Mouse (Mus musculus) lung, embryonic 15.5 days (tissue): Measurements from ENCODE around the gene Shank1. TPM values are rescaled to one million over a fixed set of nuclear protein-coding genes. Genes with fewer than 3 reads are reported as not detected.

Experiments used
- ATAC-seq: fragments of 200-750 bp; cut with Nextera tagmentation; 2 replicates; pipeline ENCODE4 v1.8.0; 2017; ENCODE audit warnings: moderate number of reproducible peaks, borderline replicate concordance; ENCODE audit not compliant: low FRiP score, low TSS enrichment; ENCODE audit errors: extremely low read depth
- H3K27ac ChIP-seq: fragments of 300-500 bp; sonication (generic); 2 replicates; pipeline ENCODE4 v1.5.1; 2015; ENCODE audit warnings: moderate library complexity, mild to moderate bottlenecking, inconsistent platforms
- H3K27me3 ChIP-seq: fragments of 300-500 bp; sonication (generic); 2 replicates; pipeline ENCODE4 v1.6.1; 2015; ENCODE audit warnings: inconsistent platforms
- H3K36me3 ChIP-seq: fragments of 300-500 bp; sonication (generic); 2 replicates; pipeline ENCODE4 v1.6.1; 2015; ENCODE audit warnings: inconsistent platforms
- H3K4me1 ChIP-seq: fragments of 300-500 bp; sonication (generic); 2 replicates; pipeline ENCODE4 v1.6.1; 2015; ENCODE audit warnings: inconsistent platforms
- H3K4me2 ChIP-seq: fragments of 300-500 bp; sonication (generic); 2 replicates; pipeline ENCODE4 v1.6.1; 2015; ENCODE audit warnings: inconsistent platforms, mild to moderate bottlenecking, moderate library complexity
- H3K4me3 ChIP-seq: fragments of 300-500 bp; sonication (generic); 2 replicates; pipeline ENCODE4 v1.5.1; 2015; ENCODE audit warnings: mild to moderate bottlenecking, inconsistent platforms
- H3K9ac ChIP-seq: fragments of 300-500 bp; sonication (generic); 2 replicates; pipeline ENCODE4 v1.6.1; 2015; ENCODE audit warnings: inconsistent platforms
- H3K9me3 ChIP-seq: fragments of 300-500 bp; sonication (generic); 2 replicates; pipeline ENCODE4 v1.6.1; 2016; ENCODE audit warnings: inconsistent platforms
- WGBS: fragments of 180-500 bp; shearing (Covaris S2); methylation state at CpG from one replicate; pipeline ENCODE4 v1.1.7; 2015; 5-methylcytosine and 5-hydroxymethylcytosine counted together
- polyA plus RNA-seq: library from polyadenylated mRNA; unstranded; fragments of >200 nt; fragmentation: Nextera tagmentation; extraction: Ambion mirVana; gene quantifications from 2 replicates; pipeline ENCODE4 v1.2.1, GENCODE M21; 2015

Shank1 gene
- polyA plus RNA-seq, 1 experiment from 2014 or later = 1.1 TPM

DNA sequence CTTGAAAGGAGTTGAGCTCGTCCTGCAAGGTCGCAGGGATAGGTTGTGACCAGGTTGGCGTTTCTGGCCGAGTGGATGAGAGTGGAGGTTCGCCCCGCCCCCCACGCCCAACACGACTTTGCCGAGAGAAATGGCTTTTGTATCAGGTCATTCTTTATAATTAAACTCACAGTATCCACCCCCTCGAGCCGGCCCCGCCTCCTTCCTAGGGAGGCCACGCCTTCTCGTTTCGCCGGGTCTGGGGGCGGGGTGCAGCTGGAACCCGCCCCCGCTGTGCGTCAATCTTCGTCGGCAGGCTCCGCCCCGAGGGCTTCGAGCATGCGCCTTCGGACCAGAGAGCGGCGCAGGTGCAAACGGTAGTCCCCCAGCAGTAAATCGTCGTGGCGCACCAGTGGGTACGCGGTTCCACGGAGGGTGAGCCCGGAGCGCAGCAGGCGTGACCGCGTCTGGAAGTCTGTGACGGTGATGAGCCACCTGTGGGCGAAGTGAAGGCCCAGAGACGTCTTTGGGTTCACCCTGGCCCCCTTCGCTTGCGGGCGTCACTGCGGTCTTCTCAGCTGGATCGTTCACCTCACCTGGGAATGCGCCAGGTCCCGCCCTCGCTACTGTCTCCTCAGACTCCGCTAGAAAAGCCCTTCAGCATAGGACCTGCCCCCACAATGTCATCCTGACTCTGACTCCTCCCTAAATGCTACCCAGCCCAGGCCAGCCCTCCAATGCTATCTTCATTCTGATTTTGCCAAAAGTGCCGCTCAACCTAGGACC, 50.0 kb downstream of the Shank1 start:
- Histone ChIP-seq H3K36me3 (no peaks in the 10 kb centered on the region), H3K4me2 (peak overlapping the region; percentile 73), H3K4me1 (peaks cover 30% of the 10 kb centered on the region), H3K27me3 (peaks cover 64% of the 10 kb centered on the region), H3K9me3 (no peaks in the 10 kb centered on the region), H3K27ac (peak overlapping the region; percentile 65), H3K9ac (peak overlapping the region; percentile 48), H3K4me3 (peak overlapping the region; percentile 43)
- WGBS = under 1% methylated on average over 51 of the region's 54 CpGs
- ATAC-seq = peak; percentile 60

DNA sequence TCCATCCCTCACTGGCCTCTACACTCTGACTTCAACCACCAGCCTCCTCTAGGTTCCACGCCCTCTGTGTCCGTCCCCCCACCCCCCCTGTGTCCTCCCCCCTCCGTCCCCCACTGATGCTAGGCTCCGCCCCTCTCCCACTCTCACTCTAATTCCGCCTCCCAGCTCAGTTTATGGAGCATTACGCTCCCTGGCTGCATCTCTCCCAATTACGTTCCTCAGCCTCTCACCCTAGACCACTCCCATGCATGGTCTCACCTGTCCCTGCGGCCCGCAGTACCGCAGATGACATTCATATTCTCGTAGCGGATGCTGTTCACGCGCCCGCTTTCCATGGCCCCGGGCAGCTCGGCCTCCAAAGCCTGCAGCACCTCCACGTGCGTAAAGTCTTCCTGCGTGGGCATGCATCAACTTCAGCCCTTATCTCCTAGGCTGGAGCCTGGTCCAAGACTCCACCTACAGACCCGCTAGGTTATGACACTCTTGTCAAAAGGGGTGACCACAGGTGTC, 50.8 kb downstream of the Shank1 start:
- peak overlapping the region; percentile 43 for H3K4me3 ChIP-seq
- H3K27me3 ChIP-seq = peaks cover 56% of the 10 kb centered on the region
- peaks cover 30% of the 10 kb centered on the region for H3K4me1 ChIP-seq
- no peak overlapping the region for H3K9ac ChIP-seq
- H3K36me3 ChIP-seq = no peaks in the 10 kb centered on the region
- H3K27ac ChIP-seq = no peak overlapping the region
- no peaks in the 10 kb centered on the region for H3K9me3 ChIP-seq
- peak overlapping the region; percentile 73 for H3K4me2 ChIP-seq
- WGBS = 6% methylated on average over 21 of the region's 21 CpGs
- no peak for ATAC-seq

DNA sequence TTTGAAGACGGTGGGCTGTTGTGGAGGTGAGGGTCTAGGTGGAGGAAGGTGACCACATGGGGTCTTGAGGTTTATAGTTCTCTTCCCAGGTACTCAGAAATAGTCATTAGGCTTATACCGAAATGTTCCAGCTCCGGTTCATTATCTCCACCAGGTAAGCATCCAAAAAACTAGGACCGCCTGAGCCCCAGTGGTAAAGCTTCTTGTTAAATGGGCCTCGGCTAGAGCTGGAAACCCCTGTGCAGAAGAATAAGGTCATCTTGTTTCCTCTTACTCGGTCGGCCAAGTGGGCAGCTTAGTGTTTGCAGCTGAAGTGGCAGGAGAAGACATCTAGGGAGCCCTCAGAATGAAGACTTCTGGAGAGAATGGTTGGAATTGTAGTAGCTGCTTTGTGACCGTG, 62.6 kb downstream of the Shank1 start:
- Histone ChIP-seq H3K9ac (no peak overlapping the region), H3K4me3 (no peak overlapping the region), H3K9me3 (no peaks in the 10 kb centered on the region), H3K4me2 (no peak overlapping the region), H3K4me1 (peaks cover 8% of the 10 kb centered on the region), H3K27ac (no peak overlapping the region), H3K36me3 (no peaks in the 10 kb centered on the region), H3K27me3 (peaks cover 3% of the 10 kb centered on the region; the same call in 1 of the 2 replicates)
- WGBS = 93% methylated on average over 8 of the region's 8 CpGs
- ATAC-seq = no peak

DNA sequence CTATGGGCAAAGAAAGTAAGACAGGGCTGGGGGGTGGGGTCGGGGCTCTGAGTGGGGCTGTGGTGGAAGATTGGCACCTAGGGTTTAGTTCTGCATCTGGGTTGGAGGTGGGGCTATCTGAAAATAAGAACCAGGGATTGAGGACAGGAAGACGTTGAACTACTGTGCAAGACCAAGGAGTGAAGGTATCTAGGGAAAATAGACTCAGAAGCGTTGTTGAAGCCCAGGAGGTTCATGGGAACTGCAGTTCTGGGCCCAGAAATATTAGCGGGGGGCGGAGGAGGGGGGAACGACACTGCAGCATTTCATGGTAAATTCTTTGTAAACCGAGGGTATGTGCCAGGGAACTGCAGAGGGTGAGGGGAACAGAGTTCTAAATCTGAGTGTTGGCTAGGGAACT, 63.4 kb downstream of the Shank1 start:
- Histone ChIP-seq H3K4me3 (peak overlapping the region; percentile 59), H3K27ac (0 out of 2 replicates have a peak overlapping the region, but pooled peaks have one; percentile 39), H3K27me3 (peaks cover 3% of the 10 kb centered on the region; the same call in 1 of the 2 replicates), H3K36me3 (no peaks in the 10 kb centered on the region), H3K4me1 (peaks cover 12% of the 10 kb centered on the region), H3K9me3 (no peaks in the 10 kb centered on the region), H3K4me2 (peak overlapping the region; percentile 86), H3K9ac (no peak overlapping the region)
- WGBS = 8% methylated on average over 7 of the region's 7 CpGs
- ATAC-seq = peak; percentile 17

DNA sequence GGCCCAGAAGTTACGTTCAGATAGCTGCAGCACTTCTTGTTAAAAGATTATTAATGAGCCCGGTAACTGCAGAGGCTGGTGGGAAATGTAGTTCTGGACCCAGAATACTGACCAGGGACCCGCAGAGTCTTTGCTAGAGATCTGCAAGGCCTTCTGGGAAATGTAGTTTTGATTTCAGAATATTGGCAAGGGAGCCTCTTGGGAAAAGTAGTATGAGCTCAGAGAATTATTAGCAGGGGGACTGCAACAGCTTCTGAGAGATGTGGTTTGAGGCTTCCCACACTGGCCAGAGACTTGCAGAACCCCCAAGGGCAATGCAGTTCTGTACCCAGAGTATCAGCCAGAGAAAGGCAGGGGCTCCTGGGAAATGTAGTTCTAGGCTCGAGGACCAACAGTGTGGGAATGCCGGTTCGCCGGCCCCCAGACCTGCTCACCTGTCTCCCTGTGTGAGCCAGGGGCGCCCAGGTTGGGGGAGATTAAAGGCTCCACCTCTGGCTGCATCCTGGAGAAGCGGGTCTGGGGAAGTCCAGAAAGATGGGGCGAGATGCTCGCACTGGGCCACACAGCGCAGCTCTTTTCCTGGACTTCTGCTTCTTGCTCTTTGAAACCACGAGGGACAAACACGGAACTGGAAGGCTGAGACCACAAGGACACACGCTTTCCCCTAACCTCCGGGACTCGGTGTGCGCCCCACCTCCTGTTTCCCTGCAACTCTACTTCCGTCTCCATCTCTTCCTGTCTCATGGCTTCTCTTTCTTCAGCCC, 64.0 kb downstream of the Shank1 start:
- Histone ChIP-seq H3K9ac (peak overlapping the region; percentile 55), H3K9me3 (no peaks in the 10 kb centered on the region), H3K27me3 (peaks cover 3% of the 10 kb centered on the region; the same call in 1 of the 2 replicates), H3K4me2 (peak overlapping the region; percentile 86), H3K4me1 (peaks cover 14% of the 10 kb centered on the region), H3K27ac (peak overlapping the region; percentile 84), H3K4me3 (peak overlapping the region; percentile 59), H3K36me3 (no peaks in the 10 kb centered on the region)
- peak; percentile 93 for ATAC-seq
- 1% methylated on average over 18 of the region's 19 CpGs for WGBS

DNA sequence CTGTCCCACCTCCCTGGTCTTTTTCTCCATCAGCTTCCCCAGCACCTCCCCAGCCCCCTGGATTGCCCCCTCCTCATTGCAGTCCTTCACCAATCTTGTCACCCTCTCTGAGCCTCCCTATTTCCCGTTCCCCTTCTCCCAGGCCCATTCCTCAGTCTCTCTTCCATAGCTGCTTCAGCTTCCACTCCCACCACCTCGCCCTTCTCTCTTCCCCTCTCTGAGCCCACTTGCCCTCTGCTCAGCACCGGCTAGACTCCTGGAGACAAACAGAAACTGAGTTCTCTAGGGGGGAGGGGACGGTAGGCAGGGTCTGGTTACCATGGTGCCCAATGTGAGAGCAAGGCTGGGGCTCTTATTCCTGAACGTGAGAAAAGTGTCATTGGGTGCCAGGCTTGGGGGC, 64.7 kb downstream of the Shank1 start:
- H3K27me3 ChIP-seq = peaks cover 3% of the 10 kb centered on the region; the same call in 1 of the 2 replicates
- 5% methylated on average over 5 of the region's 5 CpGs for WGBS
- H3K4me1 ChIP-seq = peaks cover 14% of the 10 kb centered on the region
- no peaks in the 10 kb centered on the region for H3K36me3 ChIP-seq
- H3K9ac ChIP-seq = peak overlapping the region; percentile 55; the same call in 1 of the 2 replicates
- peak overlapping the region; percentile 86 for H3K4me2 ChIP-seq
- H3K9me3 ChIP-seq = no peaks in the 10 kb centered on the region
- H3K4me3 ChIP-seq = peak overlapping the region; percentile 59
- H3K27ac ChIP-seq = peak overlapping the region; percentile 84
- ATAC-seq = no peak

DNA sequence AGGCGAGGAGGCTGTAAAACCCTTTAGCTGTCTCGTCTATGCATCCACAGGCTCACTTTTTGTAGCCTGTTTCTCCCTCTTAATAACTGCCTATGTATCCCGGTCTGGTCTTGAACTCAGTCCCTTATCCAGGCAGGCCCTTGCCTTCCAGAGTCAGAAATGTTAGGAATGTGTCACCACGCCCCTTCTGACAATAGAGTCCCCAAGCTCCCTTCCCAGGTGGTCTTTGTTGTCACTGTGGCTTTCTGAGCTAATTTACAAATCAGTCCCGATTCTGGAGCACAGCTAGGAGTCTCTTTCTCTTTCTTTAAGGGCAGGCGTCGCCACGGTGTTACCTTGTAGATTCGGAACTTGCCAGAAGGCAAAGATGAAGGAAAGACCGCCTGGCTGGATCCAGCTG, 65.2 kb downstream of the Shank1 start:
- no peak overlapping the region for H3K9ac ChIP-seq
- H3K4me3 ChIP-seq = peak overlapping the region; percentile 59; the same call in 1 of the 2 replicates
- no peak for ATAC-seq
- 19% methylated on average over 10 of the region's 10 CpGs for WGBS
- no peaks in the 10 kb centered on the region for H3K36me3 ChIP-seq
- H3K9me3 ChIP-seq = no peaks in the 10 kb centered on the region
- H3K4me1 ChIP-seq = peaks cover 14% of the 10 kb centered on the region
- H3K4me2 ChIP-seq = peak overlapping the region; percentile 86
- H3K27me3 ChIP-seq = peaks cover 1% of the 10 kb centered on the region; the same call in 1 of the 2 replicates
- H3K27ac ChIP-seq = peak overlapping the region; percentile 84

DNA sequence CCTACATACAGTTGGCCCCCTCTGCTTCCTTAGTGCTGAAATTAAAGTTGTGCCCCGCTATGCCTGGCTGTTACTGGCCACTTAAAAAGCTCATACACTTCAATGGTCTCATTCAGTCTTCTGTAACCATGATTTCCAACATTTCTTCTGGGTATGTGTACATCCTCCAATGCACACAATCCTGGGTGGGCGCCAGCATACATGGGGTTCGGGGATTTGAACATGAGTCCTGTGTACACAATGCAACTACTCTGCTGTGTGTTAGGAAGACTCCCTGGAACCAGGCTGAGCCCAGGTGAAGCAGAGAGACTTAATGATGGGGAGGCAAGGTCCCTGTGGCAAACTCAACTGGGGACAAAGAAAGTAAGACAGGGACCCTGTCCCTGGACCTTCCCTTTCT, 65.7 kb downstream of the Shank1 start:
- no peak for ATAC-seq
- H3K27me3 ChIP-seq = no peaks in the 10 kb centered on the region; the same call in 1 of the 2 replicates
- H3K36me3 ChIP-seq = no peaks in the 10 kb centered on the region
- no peak overlapping the region for H3K27ac ChIP-seq
- 58% methylated on average over 3 of the region's 3 CpGs for WGBS
- H3K9ac ChIP-seq = no peak overlapping the region
- no peak overlapping the region for H3K4me3 ChIP-seq
- no peaks in the 10 kb centered on the region for H3K9me3 ChIP-seq
- peaks cover 14% of the 10 kb centered on the region for H3K4me1 ChIP-seq
- H3K4me2 ChIP-seq = no peak overlapping the region; the same call in 1 of the 2 replicates

DNA sequence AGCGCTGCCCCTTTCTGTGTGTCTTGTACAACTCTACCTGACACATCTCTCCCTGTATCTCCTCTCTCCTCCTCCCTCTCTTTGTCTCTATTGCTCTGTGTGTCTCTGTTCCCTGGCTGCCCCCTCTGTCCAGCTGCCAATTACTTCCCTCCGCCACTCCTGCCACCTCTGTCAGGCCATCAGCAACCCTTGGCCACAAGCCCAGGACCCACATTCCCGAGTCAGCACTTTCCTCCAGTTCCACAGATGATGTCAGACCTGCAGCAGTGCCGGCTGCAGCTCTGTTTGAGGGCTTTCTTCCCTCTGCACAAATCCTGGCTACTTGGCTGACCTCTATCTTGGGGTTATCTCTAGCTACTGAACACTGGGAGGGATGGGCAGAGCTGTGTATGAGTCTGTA, 68.2 kb downstream of the Shank1 start:
- no peak overlapping the region for H3K27ac ChIP-seq
- no peaks in the 10 kb centered on the region for H3K36me3 ChIP-seq
- no peaks in the 10 kb centered on the region for H3K9me3 ChIP-seq
- no peak overlapping the region for H3K4me3 ChIP-seq
- peak; percentile 19 for ATAC-seq
- peaks cover 3% of the 10 kb centered on the region; the same call in 1 of the 2 replicates for H3K27me3 ChIP-seq
- H3K9ac ChIP-seq = no peak overlapping the region; the same call in 1 of the 2 replicates
- peaks cover 14% of the 10 kb centered on the region for H3K4me1 ChIP-seq
- WGBS = 23% methylated on average over 4 of the region's 4 CpGs
- H3K4me2 ChIP-seq = no peak overlapping the region

DNA sequence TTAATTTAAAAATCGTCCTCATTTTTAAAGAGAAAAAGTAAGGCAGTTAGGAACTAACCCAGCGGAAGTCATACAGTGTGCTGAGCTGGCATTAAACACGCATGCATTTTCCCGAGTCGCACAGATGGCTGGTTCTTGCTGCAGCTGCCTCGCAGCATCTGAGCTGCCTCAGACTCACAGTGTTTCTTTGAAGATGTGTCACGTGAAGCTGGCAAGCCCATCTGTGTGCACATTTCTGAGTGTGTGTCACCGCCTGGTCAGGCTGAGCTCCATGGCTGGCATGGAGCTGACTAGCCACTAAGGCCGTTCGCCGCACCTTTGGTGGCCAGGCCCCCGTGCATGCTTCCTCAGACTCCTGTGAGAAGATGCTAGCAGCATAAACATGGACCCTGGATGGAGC, 72.5 kb downstream of the Shank1 start:
- Histone ChIP-seq H3K9me3 (no peaks in the 10 kb centered on the region), H3K4me2 (no peak overlapping the region), H3K4me3 (no peak overlapping the region), H3K36me3 (no peaks in the 10 kb centered on the region), H3K4me1 (peaks cover 9% of the 10 kb centered on the region), H3K9ac (no peak overlapping the region), H3K27ac (no peak overlapping the region), H3K27me3 (peaks cover 22% of the 10 kb centered on the region)
- ATAC-seq = no peak
- WGBS = 65% methylated on average over 12 of the region's 12 CpGs

DNA sequence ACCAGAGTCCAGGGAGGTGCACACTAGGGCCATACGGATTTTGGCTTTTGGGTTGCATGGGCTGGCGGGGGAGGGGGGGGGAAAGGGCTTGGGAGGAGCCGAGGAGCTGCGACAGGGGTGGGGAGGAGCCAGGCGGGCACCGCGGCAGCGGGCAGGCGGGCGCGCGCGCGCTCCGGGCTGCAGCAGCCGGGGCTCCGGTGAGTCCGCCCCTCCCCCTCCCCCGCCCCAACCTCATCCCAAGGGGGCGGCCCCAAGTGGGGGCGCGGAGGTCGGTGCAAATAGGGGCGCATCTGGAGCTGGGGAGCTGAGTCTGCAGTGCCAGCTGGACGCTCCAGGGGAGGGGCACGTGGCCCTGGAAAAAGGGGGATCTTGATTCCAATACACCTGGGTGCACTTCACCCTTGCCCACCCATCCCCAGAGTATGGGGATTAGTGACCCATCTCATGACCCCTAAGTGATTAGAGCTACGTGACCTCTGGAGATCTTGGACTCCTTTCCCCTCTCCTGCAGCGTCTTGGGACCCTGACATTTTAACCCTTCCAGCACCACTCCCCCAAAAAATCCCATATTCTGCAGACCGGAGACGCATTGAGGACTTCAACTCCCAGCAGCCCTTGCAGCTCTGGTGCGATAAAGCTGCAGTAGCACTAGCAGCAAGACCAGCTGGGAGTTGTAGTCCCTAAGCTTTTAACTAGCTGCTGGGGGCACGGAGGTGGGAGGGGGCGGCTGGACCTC, 74.1 kb downstream of the Shank1 start, which contains the start of gene Syt3:
TSS of gene Syt3 (plus strand) at position 123 of the 736 bp plus-strand sequence.
- Histone ChIP-seq H3K27ac (no peak within 1 kb of the TSS), H3K9me3 (no peaks in the 10 kb centered on the region), H3K4me1 (peaks cover 2% of the 10 kb centered on the region; the same call in 1 of the 2 replicates), H3K27me3 (peaks cover 27% of the 10 kb centered on the region), H3K9ac (peak within 1 kb of the TSS; percentile 35), H3K36me3 (no peaks in the 10 kb centered on the region), H3K4me2 (peak within 1 kb of the TSS; percentile 87), H3K4me3 (peak within 1 kb of the TSS; percentile 50)
- peak; percentile 72 for ATAC-seq
- under 1% methylated on average over 31 of the region's 33 CpGs for WGBS
